Mouse (Mus musculus) liver, embryonic 13.5 days (tissue): ENCODE results near the gene Fth1. TPM values are rescaled to one million over a fixed set of nuclear protein-coding genes. Genes with fewer than 3 reads are reported as not detected.

ENCODE experiments used
- ATAC-seq: fragments of 200-750 bp; cut with Nextera tagmentation; 2 replicates; pipeline ENCODE4 v1.8.0; 2017; ENCODE audit warnings: low read depth, mild to moderate bottlenecking, moderate number of reproducible peaks, moderate library complexity
- DNase-seq: peaks from one replicate; pipeline ENCODE4 v3.0.0; 2022
- H3K27ac ChIP-seq: fragments of 300-500 bp; sonication (generic); 2 replicates; pipeline ENCODE4 v1.5.1; 2015; ENCODE audit warnings: moderate library complexity, mild to moderate bottlenecking, inconsistent platforms
- H3K27me3 ChIP-seq: fragments of 300-500 bp; sonication (generic); 2 replicates; pipeline ENCODE4 v1.6.1; 2015; ENCODE audit warnings: mild to moderate bottlenecking, inconsistent platforms
- H3K36me3 ChIP-seq: fragments of 300-500 bp; sonication (generic); 2 replicates; pipeline ENCODE4 v1.6.1; 2015; ENCODE audit warnings: mild to moderate bottlenecking, inconsistent platforms
- H3K4me1 ChIP-seq: fragments of 300-500 bp; sonication (generic); replicated peaks from 2 replicates; pipeline ENCODE4 v1.6.1; 2015; ENCODE audit warnings: inconsistent platforms
- H3K4me2 ChIP-seq: fragments of 300-500 bp; sonication (generic); 2 replicates; pipeline ENCODE4 v1.6.1; 2015; ENCODE audit warnings: inconsistent platforms, mild to moderate bottlenecking, moderate library complexity
- H3K4me3 ChIP-seq: fragments of 300-500 bp; sonication (generic); replicated peaks from 2 replicates; pipeline ENCODE4 v1.5.1; 2015; ENCODE audit warnings: mild to moderate bottlenecking, inconsistent platforms
- H3K9ac ChIP-seq: fragments of 300-500 bp; sonication (generic); 2 replicates; pipeline ENCODE4 v1.6.1; 2015; ENCODE audit warnings: mild to moderate bottlenecking, inconsistent platforms
- H3K9me3 ChIP-seq: fragments of 300-500 bp; sonication (generic); replicated peaks from 2 replicates; pipeline ENCODE4 v1.6.1; 2016; ENCODE audit warnings: inconsistent platforms
- WGBS: fragments of 180-500 bp; shearing (Covaris S2); methylation state at CpG from one replicate; pipeline ENCODE4 v1.1.7; 2015; ENCODE audit not compliant: insufficient replicate concordance; 5-methylcytosine and 5-hydroxymethylcytosine counted together
- polyA plus RNA-seq: library from polyadenylated mRNA; unstranded; fragments of >200 nt; fragmentation: Nextera tagmentation; extraction: Ambion mirVana; gene quantifications from 2 replicates; pipeline ENCODE4 v1.2.1, GENCODE M21; 2015

Fth1 gene
- polyA plus RNA-seq, 1 experiment from 2014 or later: 5,062 TPM

DNA sequence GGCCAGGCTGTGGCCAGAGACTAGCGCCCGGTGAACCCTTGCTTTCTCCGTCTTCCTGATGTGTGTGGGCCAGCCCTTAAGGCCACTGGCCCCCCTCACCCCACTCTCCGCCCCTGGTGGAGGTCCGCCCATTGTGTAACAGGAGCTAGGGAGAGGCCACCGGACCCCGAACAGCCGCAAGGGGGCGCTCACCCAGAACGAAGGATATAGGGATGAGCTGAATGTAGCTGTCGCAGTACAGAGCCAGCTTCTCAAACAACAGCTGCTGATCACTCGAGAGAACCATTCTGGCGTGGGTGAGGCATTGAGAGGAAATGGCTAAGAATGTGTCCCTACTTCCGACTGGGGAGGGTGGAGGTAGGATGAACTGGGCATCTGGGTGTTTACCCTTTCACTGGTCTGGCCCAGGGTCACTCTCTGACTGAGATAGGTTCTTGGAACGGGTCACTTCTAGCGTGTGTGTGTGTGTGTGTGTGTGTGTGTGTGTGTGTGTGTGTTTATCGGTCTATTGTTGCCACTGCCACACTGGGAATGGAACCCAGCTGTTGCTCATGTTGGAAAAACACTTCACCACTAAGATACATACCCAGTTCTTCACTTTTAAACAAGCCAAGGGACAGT, 12.7 kb downstream of the Fth1 start:
- ATAC-seq (peak; percentile 34), DNase-seq (peak; percentile 74)
- peak overlapping the region; percentile 42 for H3K9ac ChIP-seq
- 0 out of 2 replicates have a peak, but pooled peaks cover 2% of the 10 kb centered on the region for H3K27me3 ChIP-seq
- H3K36me3 ChIP-seq: no peaks in the 10 kb centered on the region
- peaks cover 56% of the 10 kb centered on the region for H3K4me1 ChIP-seq
- H3K4me2 ChIP-seq: peak overlapping the region; percentile 57
- 7% methylated on average over 17 of the region's 17 CpGs for WGBS
- no peak overlapping the region for H3K27ac ChIP-seq
- H3K4me3 ChIP-seq: peak overlapping the region; percentile 35
- no peaks in the 10 kb centered on the region for H3K9me3 ChIP-seq

DNA sequence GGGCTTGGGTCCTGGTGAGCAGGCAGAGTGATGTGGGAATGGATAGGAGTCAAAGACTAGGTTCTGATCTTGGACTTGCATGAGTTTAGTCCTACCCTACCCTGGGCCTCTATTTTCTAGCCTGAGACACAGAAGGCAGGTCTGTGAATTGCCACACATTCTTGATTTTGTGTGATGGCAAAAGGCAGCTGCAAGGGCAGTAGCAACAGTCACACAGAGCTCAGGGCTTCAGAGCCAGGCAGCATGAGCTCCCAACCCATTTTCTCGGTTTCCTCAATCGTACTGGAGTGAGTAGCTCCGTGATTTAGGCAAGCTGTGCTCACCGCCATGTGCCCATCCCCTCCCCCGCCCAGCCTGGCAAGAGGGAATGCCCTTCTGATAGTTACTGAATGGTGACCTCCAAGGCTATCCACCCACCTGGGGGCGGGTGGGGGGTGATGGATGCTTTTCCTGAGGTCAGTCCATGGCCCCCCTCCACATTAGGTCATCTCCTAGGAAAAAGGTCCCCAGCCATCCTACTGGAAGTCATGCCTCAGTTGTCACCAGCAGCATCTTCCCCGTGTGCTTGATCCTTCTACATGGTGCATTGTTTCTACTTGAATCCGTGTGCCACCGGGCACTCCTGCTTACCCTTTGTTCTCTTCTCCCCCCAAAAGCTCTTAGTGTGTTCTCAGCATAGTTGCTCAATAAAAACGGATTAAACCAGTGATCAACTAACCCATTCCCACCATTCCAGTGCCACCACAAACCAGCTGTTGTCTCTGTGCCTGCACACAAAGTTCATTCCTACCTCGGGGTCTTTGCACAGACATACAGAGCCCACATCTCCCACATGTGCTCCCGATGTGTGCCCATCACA, 17.0 kb downstream of the Fth1 start:
- Histone ChIP-seq H3K9ac (no peak overlapping the region), H3K27ac (no peak overlapping the region), H3K27me3 (0 out of 2 replicates have a peak, but pooled peaks cover 2% of the 10 kb centered on the region), H3K9me3 (no peaks in the 10 kb centered on the region), H3K4me2 (no peak overlapping the region), H3K4me3 (no peak overlapping the region), H3K4me1 (peaks cover 15% of the 10 kb centered on the region), H3K36me3 (no peaks in the 10 kb centered on the region)
- ATAC-seq (no peak), DNase-seq (no peak)
- 61% methylated on average over 12 of the region's 12 CpGs for WGBS

DNA sequence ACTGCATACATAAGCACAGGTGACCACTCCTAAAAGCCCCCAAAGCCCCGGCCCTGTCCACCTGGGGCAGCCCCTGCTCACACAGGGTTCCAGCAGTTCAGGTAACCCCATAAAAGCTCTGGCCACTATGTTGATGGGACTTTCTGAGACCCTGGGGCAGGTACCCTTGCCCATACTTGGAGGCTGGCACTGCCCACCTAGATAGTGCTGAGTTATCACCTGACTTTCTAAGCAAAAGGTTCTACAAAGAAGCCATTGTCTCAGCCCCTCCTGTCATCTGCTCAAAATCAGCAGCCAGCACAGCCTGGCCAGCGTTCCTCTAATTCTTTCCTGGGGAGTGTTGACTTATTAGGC, 17.6 kb downstream of the Fth1 start:
- Histone ChIP-seq H3K27me3 (0 out of 2 replicates have a peak, but pooled peaks cover 2% of the 10 kb centered on the region), H3K27ac (no peak overlapping the region), H3K36me3 (no peaks in the 10 kb centered on the region), H3K4me3 (no peak overlapping the region), H3K9me3 (no peaks in the 10 kb centered on the region), H3K4me1 (peaks cover 9% of the 10 kb centered on the region), H3K4me2 (no peak overlapping the region), H3K9ac (no peak overlapping the region)
- ATAC-seq (no peak), DNase-seq (no peak)
- WGBS: 67% methylated on average over 2 of the region's 2 CpGs

DNA sequence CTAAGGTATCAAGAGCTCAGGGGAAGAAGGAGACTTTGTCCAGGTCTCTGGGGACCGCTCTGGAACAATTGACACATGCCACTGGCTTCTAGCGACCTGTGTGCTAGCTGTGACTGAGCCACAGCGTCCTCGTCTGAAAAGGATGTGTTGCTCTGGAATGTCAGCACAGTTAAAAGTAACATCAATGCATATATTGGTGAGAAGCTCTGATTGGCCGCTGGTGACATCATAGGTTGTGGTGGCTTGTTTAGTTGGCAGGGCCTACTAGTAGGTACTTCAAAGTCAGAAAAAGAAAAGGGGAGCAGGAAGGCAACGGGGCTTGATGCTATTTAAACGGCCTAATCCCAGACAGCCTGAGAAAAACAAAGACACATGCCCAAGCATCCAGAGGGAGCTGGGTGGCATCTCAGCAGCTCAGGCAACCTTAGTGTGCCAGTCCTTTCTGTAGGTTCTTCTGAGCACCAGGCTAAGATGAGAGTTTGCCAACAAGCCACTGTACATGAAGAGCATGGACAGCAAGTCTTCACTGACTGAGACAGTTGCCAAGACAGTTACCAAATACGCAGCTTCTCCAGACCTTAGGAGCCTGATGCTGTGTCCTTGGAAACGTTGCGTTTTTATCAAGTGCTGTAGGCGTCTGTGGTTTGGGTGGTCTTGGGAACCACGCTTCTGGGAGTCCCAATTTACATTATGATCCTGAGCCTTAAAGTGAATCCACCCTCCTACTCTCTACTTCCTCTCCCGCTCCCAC, 18.5 kb downstream of the Fth1 start:
- Histone ChIP-seq H3K4me3 (no peak overlapping the region), H3K4me1 (peaks cover 4% of the 10 kb centered on the region; the same call in 1 of the 2 replicates), H3K9me3 (no peaks in the 10 kb centered on the region), H3K36me3 (no peaks in the 10 kb centered on the region), H3K27me3 (0 out of 2 replicates have a peak, but pooled peaks cover 2% of the 10 kb centered on the region), H3K4me2 (no peak overlapping the region), H3K9ac (no peak overlapping the region), H3K27ac (no peak overlapping the region)
- DNase-seq: no peak
- 52% methylated on average over 13 of the region's 13 CpGs for WGBS
- ATAC-seq: no peak

DNA sequence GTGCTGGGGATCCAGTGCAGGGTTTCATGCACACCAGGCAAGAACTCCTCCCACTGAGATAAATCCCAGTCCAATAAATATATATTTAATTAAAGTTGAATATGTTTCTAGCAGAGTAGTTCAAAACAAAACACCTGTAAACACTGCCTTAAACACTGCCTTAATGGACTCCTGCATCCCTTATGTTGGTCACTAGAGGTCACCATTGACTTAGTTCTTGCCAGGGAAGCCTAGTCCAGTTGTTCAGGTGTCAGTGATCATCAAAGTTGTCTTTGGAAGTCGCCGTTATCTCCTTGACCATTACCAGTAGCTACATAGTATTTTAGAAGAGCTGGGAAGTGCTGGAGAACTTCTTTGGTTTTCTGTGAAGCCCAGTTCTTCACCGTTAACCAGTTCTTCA, 19.9 kb downstream of the Fth1 start:
- Histone ChIP-seq H3K9me3 (no peaks in the 10 kb centered on the region), H3K4me3 (no peak overlapping the region), H3K27me3 (0 out of 2 replicates have a peak, but pooled peaks cover 2% of the 10 kb centered on the region), H3K36me3 (no peaks in the 10 kb centered on the region), H3K4me1 (peaks cover 9% of the 10 kb centered on the region; the same call in 1 of the 2 replicates), H3K27ac (no peak overlapping the region), H3K4me2 (no peak overlapping the region), H3K9ac (no peak overlapping the region)
- DNase-seq (peak; percentile 41), ATAC-seq (peak; percentile 68)
- 18% methylated on average over 3 of the region's 3 CpGs for WGBS

DNA sequence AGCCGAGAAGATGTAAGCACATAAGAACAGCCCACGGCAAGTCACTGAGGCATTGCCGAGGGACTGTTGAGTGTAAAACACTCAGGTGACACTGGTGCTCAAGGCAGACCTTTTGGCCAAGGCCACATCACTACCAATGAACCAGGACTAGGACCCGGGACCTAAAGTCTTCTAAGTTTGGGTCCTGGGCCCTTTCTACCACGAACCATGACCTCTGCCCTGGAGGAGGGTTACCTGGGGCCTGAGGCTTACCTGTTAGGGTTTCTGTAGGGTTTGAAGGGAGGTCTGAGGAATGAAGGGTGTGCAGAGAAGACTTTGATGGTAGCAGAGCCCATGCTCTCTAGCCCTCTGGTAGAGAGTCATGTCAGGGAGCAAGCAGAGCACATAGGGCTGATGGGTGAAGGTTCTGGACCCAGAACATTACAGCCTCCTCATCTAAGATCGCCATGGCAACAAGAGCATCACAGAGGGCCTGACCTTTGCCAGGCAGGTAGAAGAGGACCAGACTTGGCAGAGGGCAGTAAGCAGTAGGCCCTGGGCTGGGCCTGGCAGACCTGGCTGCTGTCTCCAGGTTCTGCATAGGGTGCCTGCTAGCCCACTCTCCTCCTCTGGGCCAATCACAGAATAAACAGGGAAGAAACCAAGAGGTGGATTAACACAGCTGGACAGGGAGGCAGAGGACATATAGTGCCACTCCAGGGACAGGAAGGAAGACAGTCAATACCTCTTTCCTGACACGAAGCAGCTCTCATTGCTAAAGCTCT, 21.0 kb downstream of the Fth1 start, which contains the start of the genes Best1 and Rab3il1:
TSS of gene Best1 (minus strand) at position 428 of the 764 bp plus-strand sequence.
TSS of gene Rab3il1 (plus strand) at position 464 of the 764 bp plus-strand sequence.
- Histone ChIP-seq H3K27ac (no peak within 1 kb of the TSS), H3K4me3 (no peak within 1 kb of the TSS), H3K36me3 (no peaks in the 10 kb centered on the region), H3K4me2 (no peak within 1 kb of the TSS), H3K9me3 (no peaks in the 10 kb centered on the region), H3K4me1 (peaks cover 9% of the 10 kb centered on the region; the same call in 1 of the 2 replicates), H3K9ac (no peak within 1 kb of the TSS), H3K27me3 (0 out of 2 replicates have a peak, but pooled peaks cover 2% of the 10 kb centered on the region)
- WGBS: 69% methylated on average over 7 of the region's 7 CpGs
- ATAC-seq (peak; percentile 19; the same call in 1 of the 2 replicates), DNase-seq (no peak)

DNA sequence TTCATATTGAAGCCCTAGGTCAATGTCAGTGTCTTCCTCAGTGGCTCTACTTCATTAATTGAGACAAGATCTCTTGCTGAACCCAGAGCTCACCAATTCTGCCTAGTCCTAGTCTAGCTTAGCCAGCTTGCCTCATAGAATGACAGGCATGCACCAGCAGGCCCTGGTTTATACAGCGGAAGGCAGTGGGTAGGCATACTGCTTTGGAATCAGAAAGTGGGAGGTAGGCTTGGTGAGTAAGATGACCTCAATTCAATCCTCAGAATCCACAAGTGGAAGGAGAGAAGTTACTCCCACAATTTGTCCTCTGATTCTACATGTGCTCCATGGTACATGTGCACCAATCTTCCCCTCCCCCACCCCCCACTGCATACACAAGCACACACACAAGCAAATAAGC, 23.3 kb downstream of the Fth1 start:
- no peak for DNase-seq
- Histone ChIP-seq H3K36me3 (no peaks in the 10 kb centered on the region), H3K4me1 (peaks cover 5% of the 10 kb centered on the region; the same call in 1 of the 2 replicates), H3K27me3 (no peaks in the 10 kb centered on the region), H3K4me3 (no peak overlapping the region), H3K4me2 (no peak overlapping the region), H3K9me3 (no peaks in the 10 kb centered on the region), H3K27ac (no peak overlapping the region), H3K9ac (no peak overlapping the region)
- ATAC-seq: no peak
- WGBS: 86% methylated on average over 1 of the region's 1 CpGs

DNA sequence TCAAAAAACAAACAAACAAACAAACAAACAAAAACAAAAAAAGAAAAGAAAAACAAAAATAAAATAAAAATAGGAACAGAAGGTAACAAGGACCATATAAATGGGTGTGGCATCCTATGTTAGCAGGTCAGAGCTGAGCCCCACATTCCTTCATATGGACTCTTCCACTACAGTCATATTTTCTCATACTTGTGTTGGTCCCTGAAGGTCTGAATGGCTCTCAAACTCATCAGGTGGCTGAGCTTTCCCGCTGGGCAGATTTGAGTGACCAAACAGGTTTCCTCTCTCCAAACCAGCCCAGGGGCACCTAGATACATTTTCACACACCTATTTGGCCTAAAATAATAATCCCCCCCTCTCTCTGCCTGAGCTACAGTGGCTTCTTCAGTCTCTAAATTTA, 31.0 kb downstream of the Fth1 start:
- peaks cover 63% of the 10 kb centered on the region for H3K4me1 ChIP-seq
- H3K27me3 ChIP-seq: no peaks in the 10 kb centered on the region
- no peak overlapping the region for H3K27ac ChIP-seq
- no peak overlapping the region for H3K4me2 ChIP-seq
- H3K4me3 ChIP-seq: no peak overlapping the region
- WGBS: 63% methylated on average over 1 of the region's 1 CpGs
- H3K36me3 ChIP-seq: peaks cover 1% of the 10 kb centered on the region; the same call in 1 of the 2 replicates
- ATAC-seq (no peak), DNase-seq (no peak)
- no peaks in the 10 kb centered on the region for H3K9me3 ChIP-seq
- H3K9ac ChIP-seq: no peak overlapping the region

DNA sequence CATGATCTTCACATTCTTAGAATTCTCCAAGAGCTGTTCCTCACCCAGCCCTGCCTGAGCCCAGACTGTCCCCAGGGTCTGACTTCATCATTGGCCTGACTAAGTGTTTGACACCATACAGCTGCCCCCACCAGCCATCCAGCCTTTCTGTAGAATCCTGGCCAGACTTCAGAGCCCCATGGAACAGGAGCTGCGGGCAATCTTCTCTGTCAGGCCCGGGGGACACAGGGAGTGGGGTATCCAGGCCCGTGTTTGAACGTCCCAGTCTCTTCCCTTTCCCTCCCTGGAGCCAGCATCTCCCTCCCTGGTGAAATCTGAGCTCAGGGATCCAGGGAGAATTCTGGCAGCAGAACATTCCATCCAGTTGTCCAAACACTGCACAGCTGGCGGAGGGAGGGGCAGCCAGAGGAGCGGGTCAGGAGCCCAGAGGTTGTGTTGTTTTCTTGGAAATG, 32.5 kb downstream of the Fth1 start:
- no peak for ATAC-seq
- H3K9ac ChIP-seq: peak overlapping the region; percentile 95

DNA sequence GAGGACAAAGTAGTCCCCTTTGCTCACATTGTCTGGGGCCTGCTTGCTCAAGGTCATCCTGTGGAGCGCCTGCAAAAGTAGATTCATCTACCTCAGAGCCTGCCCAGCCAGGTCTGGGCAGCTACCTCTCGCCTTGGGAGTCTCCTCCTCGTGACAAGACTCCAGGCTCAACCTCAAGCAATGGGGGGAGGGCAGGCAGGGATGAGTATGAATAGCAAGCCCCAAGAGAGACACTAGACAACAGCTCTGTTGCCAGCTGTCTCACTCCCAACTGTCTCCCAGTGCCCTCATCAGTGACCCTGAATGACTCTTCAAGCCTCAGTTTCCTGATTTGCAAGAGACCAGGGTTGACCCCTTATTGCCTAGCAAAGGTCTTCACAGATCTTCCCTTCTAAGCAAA, 33.0 kb downstream of the Fth1 start:
- peak overlapping the region; percentile 99 for H3K27ac ChIP-seq
- peak overlapping the region; percentile 98 for H3K4me2 ChIP-seq
- H3K4me1 ChIP-seq: peaks cover 81% of the 10 kb centered on the region
- H3K27me3 ChIP-seq: no peaks in the 10 kb centered on the region
- DNase-seq (no peak), ATAC-seq (no peak)
- peak overlapping the region; percentile 95 for H3K9ac ChIP-seq
- WGBS: 46% methylated on average over 3 of the region's 3 CpGs
- H3K4me3 ChIP-seq: peak overlapping the region; percentile 82
- peaks cover 8% of the 10 kb centered on the region for H3K36me3 ChIP-seq
- H3K9me3 ChIP-seq: no peaks in the 10 kb centered on the region

More for the DNA sequence above, 32.5 kb downstream of the Fth1 start:
- H3K4me1 ChIP-seq: peaks cover 78% of the 10 kb centered on the region
- H3K4me3 ChIP-seq: no peak overlapping the region
- DNase-seq: no peak
- peak overlapping the region; percentile 98 for H3K4me2 ChIP-seq
- 67% methylated on average over 6 of the region's 6 CpGs for WGBS
- no peaks in the 10 kb centered on the region for H3K27me3 ChIP-seq
- no peaks in the 10 kb centered on the region for H3K9me3 ChIP-seq
- H3K36me3 ChIP-seq: peaks cover 6% of the 10 kb centered on the region; the same call in 1 of the 2 replicates
- H3K27ac ChIP-seq: peak overlapping the region; percentile 99
